19 mouse cellular contexts compared by ENCODE assay signal in genomic region chr19:43513874-43514273, GRCm38 (mm10). TPM values are rescaled to one million over a fixed set of nuclear protein-coding genes. Genes with fewer than 3 reads are reported as not detected.
A peak's percentile ranks its signal among the peaks of the same experiment; 100 is the strongest.
DNase-seq lines count a peak whose midpoint lies in the region; ATAC-seq and TF ChIP-seq lines count a peak whose summit lies in the region.
"Had no signal": no experiment of that assay in that cellular context is flagged by ENCODE, and none has a peak within 500 bp of the region (broad histone marks: within the 10 kb centered on the region; RNA-seq: fewer than 3 reads in every experiment).

No protein-coding gene starts in this region.

- no peak for TF ChIP-seq POLR2A in kidney, adult 2 months (IDR thresholded peaks at IDR 0.05; ENCODE audit: low read depth, low read length)

- H3K36me3 ChIP-seq in kidney, adult 2 months (ENCODE audit: control insufficient read depth, insufficient read depth, low read length), result no peaks in the 10 kb centered on the region; the same call in none of the 2 replicates
- peaks cover 2% of the 10 kb centered on the region; the same call in 1 of the 2 replicates for H3K36me3 ChIP-seq in liver, embryonic 14.5 days (replicated peaks; ENCODE audit: control insufficient read depth, insufficient read depth, low read depth)
- peaks cover 11% of the 10 kb centered on the region; the same call in 1 of the 2 replicates for H3K36me3 ChIP-seq in midbrain, embryonic 15.5 days (replicated peaks)

- peak; percentile 69 for ATAC-seq in liver, embryonic 14.5 days (ENCODE audit: insufficient read depth)
- ATAC-seq in megakaryocyte, adult 5-6 weeks (ENCODE audit: poor library complexity, severe bottlenecking), result no peak
- ATAC-seq in midbrain, embryonic 15.5 days (replicated peaks), result no peak
- ATAC-seq: activated CD4-positive, CD25-positive, alpha-beta regulatory T cell, adult 4 months; forebrain, embryonic 14.5 days; hindbrain, embryonic 16.5 days had no signal

- TF ChIP-seq EP300 in liver, embryonic 14.5 days (IDR thresholded peaks at IDR 0.05; ENCODE audit: low read depth), result no peak

- no peak overlapping the region for H3K4me2 ChIP-seq in liver, embryonic 14.5 days (ENCODE audit: low read depth)
- no peak overlapping the region for H3K4me2 ChIP-seq in midbrain, embryonic 15.5 days
- H3K4me2 ChIP-seq: heart, embryonic 13.5 days; limb, embryonic 12.5 days had no signal

- peaks cover 36% of the 10 kb centered on the region for H3K4me1 ChIP-seq in kidney, adult 2 months (ENCODE audit: control insufficient read depth, insufficient read depth, low read length)
- peaks cover 0 to 13% of the 10 kb centered on the region in 2 experiments; a peak in 2 of 4 replicates for H3K4me1 ChIP-seq in liver, embryonic 14.5 days (replicated peaks; ENCODE audit: control insufficient read depth in 2 of 2, insufficient read depth in 2 of 2, low read length in 1 of 2)
- 0 out of 2 replicates have a peak, but pooled peaks cover 4% of the 10 kb centered on the region for H3K4me1 ChIP-seq in midbrain, embryonic 15.5 days
- H3K4me1 ChIP-seq: embryonic facial prominence, embryonic 10.5 days; limb, embryonic 12.5 days had no signal

- WGBS in kidney, adult 2 months, result 44% methylated on average over 8 of the region's 8 CpGs
- WGBS in liver, embryonic 14.5 days (ENCODE audit: insufficient replicate concordance), result 78% methylated on average over 8 of the region's 8 CpGs
- WGBS in midbrain, embryonic 15.5 days, result 95% methylated on average over 8 of the region's 8 CpGs

- H3K9me3 ChIP-seq in liver, embryonic 14.5 days (ENCODE audit: control insufficient read depth, low read length), result no peaks in the 10 kb centered on the region
- H3K9me3 ChIP-seq in midbrain, embryonic 15.5 days, result no peaks in the 10 kb centered on the region
- H3K9me3 ChIP-seq: embryonic facial prominence, embryonic 10.5 days; heart, embryonic 13.5 days; limb, embryonic 12.5 days had no signal

- H3K27me3 ChIP-seq in kidney, adult 2 months (replicated peaks; ENCODE audit: control insufficient read depth, insufficient read depth, low read length), result no peaks in the 10 kb centered on the region
- H3K27me3 ChIP-seq in liver, embryonic 14.5 days (ENCODE audit: control insufficient read depth, insufficient read depth, low read length), result no peaks in the 10 kb centered on the region
- H3K27me3 ChIP-seq in midbrain, embryonic 15.5 days (replicated peaks), result no peaks in the 10 kb centered on the region
- H3K27me3 ChIP-seq: heart, embryonic 13.5 days; limb, embryonic 12.5 days had no signal

- peak overlapping the region; percentile 85 for H3K27ac ChIP-seq in kidney, adult 2 months (ENCODE audit: insufficient read depth, low read depth, low read length)
- no peak overlapping the region for H3K27ac ChIP-seq in liver, embryonic 14.5 days
- no peak overlapping the region for H3K27ac ChIP-seq in midbrain, embryonic 15.5 days
- H3K27ac ChIP-seq: embryonic facial prominence, embryonic 10.5 days; heart, embryonic 13.5 days; limb, embryonic 12.5 days had no signal

- H3K4me3 ChIP-seq in kidney, adult 2 months (ENCODE audit: insufficient read depth, low read depth, low read length), result no peak overlapping the region
- no peak overlapping the region for H3K4me3 ChIP-seq in liver, embryonic 14.5 days (ENCODE audit: insufficient read depth in 1 of 2, low read depth in 2 of 2, low read length in 2 of 2)
- H3K4me3 ChIP-seq in midbrain, embryonic 15.5 days, result no peak overlapping the region
- H3K4me3 ChIP-seq: embryonic facial prominence, embryonic 10.5 days; heart, embryonic 13.5 days; limb, embryonic 12.5 days had no signal

- DNase-seq in kidney, adult 2 months, result peak; percentile 54
- no peak for DNase-seq in kidney, postnatal 10 days
- DNase-seq in kidney, postnatal 14 days, result peak; percentile 37
- DNase-seq in liver, embryonic 14.5 days (ENCODE audit: low read depth in 3 of 3, low spot score in 3 of 3), result no peak
- peak; percentile 87 for DNase-seq in yolk sac, embryonic 10.5 days (ENCODE audit: low spot score)
- DNase-seq: adrenal gland, postnatal 25 days; B cell, adult 2 months; cerebellum, adult 18-20 months; heart, postnatal 4 days; right cerebral cortex, adult 18-20 months; thymus, postnatal 25 days had no signal

- no peak for TF ChIP-seq CTCF in kidney, adult 2 months (conservative IDR thresholded peaks at IDR 0.05; ENCODE audit: insufficient read depth, insufficient read length, low read depth, low read length)
- TF ChIP-seq CTCF in liver, embryonic 14.5 days (IDR thresholded peaks at IDR 0.05; ENCODE audit: low read depth), result no peak

- no peak overlapping the region for H3K9ac ChIP-seq in liver, embryonic 14.5 days (replicated peaks)
- H3K9ac ChIP-seq in midbrain, embryonic 15.5 days, result no peak overlapping the region
- H3K9ac ChIP-seq: heart, embryonic 13.5 days; limb, embryonic 12.5 days had no signal

RNA-seq across cellular contexts. Expression of gene Got1, which starts 10.5 kb away (rescaled TPM):
- 107 and 118 TPM in 2 replicates for polyA plus RNA-seq in kidney, adult 2 months (2012; rRNA removed)
- polyA plus RNA-seq in liver, embryonic 14.5 days (2012; rRNA removed), result 9.0 and 10.8 TPM in 2 replicates
- 11.6 and 11.7 TPM in 2 replicates for polyA plus RNA-seq in liver, embryonic 14.5 days (2014; fragmentation: Nextera tagmentation; extraction: Ambion mirVana)
- 7.5 and 9.0 TPM in 2 replicates for total RNA-seq in megakaryocyte, adult 5-6 weeks (2015)
- total RNA-seq in megakaryocyte, adult 5-6 weeks (2017), result 4.1 and 5.0 TPM in 2 replicates
- polyA plus RNA-seq in midbrain, embryonic 15.5 days (2015; fragmentation: Nextera tagmentation; extraction: Ambion mirVana), result 94.6 and 97.8 TPM in 2 replicates

Comparison
In these comparisons a context has a peak if more than half of its experiments do, and no peak if none do; other contexts are left out.
1. DNase-seq: peak in kidney, adult 2 months (single experiment), kidney, postnatal 14 days (single experiment) and yolk sac, embryonic 10.5 days (single experiment); none in kidney, postnatal 10 days (single experiment) and liver, embryonic 14.5 days (0 of 3).